Mouse (Mus musculus) mesoderm, embryonic 11.5 days (tissue): ENCODE measurements around the gene Spata31d1d.
"Not testable (repeated sequence)": the region's sequence is repeated elsewhere in the genome, so short reads cannot be mapped to it uniquely, and the experiment has no call there.

ENCODE experiments used
- DNase-seq: peaks from one replicate; pipeline ENCODE4 v3.0.0-alpha.2; 2012; ENCODE audit warnings: low read depth, low spot score

The Spata31d1d gene

DNA sequence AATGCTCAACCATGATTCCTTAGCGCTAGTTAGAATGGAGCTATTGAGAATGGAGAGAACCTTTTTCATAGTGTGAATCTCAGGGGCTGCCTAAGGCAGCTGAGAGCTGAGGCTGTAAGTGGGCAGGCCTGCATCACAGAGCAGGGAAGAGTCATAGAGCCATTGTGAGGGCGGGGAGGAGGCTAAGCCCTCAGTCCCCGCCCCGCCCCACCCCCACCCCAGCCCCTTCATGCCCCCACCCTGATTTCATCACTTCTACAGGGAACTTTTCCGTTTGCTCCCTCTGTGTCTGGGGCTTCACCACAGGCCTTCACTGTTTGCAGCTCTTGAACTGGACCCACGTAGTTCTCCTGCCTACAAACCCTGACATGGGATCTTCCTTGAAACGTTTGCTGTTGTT, at the start of gene Spata31d1d:
Gene Spata31d1d, minus strand, starts transcription at position 101 of the 400 bp plus-strand sequence.
- DNase-seq = no peak

DNA sequence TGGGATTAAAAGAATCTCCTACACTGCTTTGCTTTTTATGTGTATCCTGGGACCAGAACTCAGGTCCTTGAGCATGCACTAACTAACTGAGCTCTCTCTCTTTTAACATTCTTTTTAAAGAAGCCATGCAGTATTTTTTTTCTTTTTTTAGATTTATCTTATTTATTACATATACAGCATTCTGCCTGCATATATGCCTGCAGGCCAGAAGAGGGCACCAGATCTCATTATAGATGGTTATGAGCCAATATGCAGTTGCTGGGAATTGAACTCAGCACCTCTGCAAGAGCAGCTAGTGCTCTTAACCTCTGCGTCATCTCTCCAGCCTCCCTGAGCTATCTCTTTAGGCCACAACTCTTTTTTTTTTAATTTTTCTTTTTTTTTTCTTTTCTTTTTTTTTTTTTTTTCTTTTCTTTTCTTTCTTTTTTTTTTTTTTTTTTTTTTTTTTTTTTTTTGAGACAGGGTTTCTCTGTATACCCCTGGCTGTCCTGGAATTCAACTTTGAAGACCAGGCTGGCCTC, 48.3 kb upstream of the Spata31d1d start:
- not testable (repeated sequence) for DNase-seq

- DNase-seq = no peak
Measured at GRCm38 (mm10) chr13:59779213-59779612, 47.7 kb upstream of the Spata31d1d start.

DNA sequence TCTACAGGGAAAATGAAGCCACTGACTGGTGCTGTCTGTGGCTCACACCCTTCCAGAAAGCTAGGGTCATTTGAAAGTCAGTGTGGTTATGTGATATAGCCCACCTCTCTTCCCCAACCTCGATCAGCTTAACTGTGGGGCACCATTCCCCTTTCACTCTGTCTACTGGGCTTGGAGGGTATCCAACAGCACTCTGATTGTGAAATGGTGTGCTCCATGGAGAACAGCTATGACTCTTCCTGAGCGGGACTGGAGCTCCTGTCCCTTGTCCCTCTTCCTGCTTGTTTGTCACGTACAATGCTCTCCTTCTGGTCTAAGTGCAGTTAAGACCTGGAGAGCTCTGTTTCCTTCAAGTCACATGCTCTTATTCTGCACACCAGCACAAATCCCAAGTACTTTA, 43.6 kb upstream of the Spata31d1d start:
- no peak for DNase-seq

DNA sequence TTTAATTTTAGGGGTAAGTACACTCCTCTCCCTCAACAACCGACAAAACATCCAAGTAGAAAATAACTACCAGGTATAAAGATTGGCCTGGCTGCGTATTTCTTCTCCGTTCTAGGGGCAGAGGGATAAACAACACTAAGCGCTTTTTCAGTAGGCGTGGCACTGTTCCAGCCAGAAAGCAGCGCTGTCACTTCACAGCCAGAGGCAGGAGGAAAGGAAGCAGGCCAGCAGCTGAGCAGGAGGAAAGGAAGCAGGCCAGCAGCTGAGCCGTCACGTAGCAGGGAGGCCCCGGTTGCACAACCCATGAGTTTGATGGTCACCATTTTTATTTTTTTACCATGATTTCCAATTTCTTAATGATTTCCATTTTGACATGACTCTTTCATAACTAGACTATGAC, 39.7 kb upstream of the Spata31d1d start:
- no peak for DNase-seq

DNA sequence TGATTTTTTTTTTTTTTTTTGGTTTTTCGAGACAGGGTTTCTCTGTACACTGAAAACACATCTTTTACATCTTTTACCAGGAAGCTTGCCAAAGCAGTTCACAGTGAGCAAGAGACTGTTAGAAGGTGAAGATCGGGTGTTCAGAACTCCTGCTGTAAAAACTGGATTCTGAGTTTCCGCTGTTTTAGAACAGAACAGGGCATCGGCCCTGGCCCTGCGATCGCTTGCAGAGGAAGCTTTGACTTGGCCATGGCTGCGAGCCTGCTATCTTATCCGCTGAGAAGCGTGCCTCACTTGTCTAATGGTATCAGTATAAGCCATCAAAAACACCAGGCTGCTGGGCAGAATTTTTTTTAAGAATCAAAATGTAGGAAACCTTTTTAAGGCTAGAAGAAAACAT, 39.3 kb upstream of the Spata31d1d start:
- no peak for DNase-seq

DNA sequence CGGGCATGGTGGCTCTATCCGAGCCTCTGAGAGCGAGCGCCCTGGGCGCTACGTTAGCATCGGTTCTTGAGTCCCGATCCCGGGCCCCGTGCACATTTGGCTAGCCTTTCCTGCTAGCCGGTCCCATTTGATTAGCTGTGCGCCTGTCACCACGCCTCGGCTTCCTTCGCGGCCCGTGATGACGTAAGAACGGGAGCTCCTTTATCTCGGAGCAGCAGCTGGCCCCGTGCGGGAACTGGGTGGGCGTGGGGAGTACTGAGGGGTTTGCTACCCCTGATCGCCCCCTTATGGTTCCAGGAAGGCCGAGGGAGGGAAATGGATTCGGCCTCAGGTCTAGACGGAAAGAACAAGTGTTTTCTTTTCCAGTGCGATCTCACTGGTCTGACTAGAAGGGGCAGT, 38.6 kb upstream of the Spata31d1d start:
- DNase-seq = peak; percentile 94

DNA sequence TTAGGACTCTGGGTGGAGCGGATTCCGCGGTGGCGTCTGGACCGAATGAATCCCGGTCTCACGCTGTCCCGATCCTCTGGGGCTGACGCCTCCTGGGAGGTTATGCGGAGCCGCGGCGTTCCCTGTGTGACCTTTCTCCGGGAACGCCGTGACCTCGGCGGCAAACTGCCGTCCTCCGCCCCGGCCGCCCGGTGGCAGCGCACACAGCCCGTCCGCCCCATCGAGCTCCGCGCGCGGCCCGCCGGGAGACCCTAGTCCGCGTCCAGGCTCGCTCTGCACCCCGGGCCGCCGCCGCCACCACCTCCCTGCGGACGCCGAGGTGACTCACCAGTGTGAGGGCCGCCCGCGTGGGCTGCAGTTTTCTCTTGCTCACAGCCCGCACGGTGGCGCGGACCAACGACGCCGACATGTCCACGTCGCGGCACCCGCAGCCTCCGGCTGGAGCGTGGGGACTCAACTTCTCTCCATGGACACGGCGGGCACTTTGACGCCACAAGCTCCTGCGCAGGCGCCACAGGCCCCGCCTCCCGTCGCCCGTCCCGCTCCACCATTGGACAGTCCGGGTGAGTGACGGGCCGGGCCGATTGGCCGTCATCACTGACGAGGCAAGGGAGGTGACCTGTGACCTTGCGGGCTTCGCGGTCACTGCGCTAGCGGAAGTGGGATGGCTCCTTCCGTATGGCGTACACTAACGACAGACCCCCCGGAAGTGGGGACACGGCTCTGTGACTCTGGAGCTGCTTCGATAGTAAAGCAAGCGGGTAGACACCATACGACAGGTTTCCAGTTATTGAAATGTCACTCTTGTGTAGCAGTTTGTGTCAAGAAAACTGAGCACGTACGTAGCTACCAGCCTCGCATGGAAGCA, 38.0 kb upstream of the Spata31d1d start, which contains the start of gene Isca1:
Gene Isca1, minus strand, starts transcription at position 515 of the 868 bp plus-strand sequence.
- peak; percentile 99 for DNase-seq

GRCm38 (mm10) chr13:59768531-59768930, 37.0 kb upstream of the Spata31d1d start:
- no peak for DNase-seq

- DNase-seq = no peak
Measured at GRCm38 (mm10) chr13:59766786-59767515, 35.4 kb upstream of the Spata31d1d start.

DNA sequence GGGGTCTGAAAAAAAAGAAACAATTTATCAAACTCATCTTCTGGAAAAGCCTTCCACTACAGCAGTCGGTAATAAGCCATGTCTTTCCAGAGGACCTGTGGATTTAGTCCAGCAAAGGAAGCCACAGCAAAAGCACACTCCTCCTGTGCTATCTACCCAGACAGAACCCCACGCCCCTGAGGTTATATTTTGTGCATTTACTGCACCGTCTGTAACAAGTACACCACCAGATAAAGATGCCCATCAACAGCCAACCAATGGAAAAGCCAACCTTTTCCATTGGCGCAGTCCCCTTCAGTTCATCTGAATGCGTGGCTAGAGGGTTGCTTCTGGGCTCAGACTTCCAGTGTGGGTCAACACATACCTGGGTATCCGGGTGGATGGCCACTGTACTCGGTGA, 31.2 kb upstream of the Spata31d1d start:
- no peak for DNase-seq

DNA sequence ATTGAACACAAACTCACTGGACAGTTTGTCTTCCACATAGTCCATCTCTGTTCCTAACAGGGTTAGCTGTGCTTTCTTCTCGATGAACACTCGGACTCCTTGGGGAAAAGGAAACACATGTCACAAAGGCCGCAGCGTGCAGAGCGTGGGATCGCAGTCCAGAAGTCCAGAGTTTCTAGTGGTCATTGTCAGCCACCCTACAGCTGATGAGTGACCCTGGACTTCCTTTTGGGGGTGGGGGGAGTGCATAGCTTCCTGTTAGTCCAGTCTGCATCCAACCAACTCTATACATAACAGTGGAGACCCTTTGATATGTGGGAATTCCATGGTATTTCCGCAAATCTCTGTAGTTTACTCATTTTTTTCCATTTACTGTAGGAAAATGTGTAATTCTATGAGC, 25.4 kb upstream of the Spata31d1d start:
- no peak for DNase-seq

GRCm38 (mm10) chr13:59750310-59750709, 18.8 kb upstream of the Spata31d1d start:
- no peak for DNase-seq

- DNase-seq = no peak
Measured at GRCm38 (mm10) chr13:59746711-59747110, 15.2 kb upstream of the Spata31d1d start, which contains the start of gene 1700014D04Rik. TSS of gene 1700014D04Rik (minus strand) at chr13:59746752.

DNA sequence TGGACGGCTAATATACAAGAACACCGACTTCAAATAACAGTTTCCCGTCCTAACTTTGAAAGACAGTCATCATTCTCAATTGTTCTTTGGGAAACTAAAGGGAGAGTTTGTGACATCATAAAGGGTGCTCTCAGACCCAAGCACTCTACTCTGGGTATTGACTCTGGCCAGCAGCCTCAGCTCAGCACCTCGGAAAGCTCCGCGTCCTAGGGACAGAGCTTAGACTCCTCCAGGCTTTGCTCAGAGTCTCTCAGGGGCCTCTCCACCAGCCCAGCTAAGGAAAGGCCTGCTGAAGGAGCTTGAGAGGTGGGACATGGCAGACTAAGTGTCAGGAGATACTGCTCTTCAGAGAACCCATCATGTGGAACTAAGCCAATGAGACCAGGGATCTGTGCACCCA, 14.6 kb upstream of the Spata31d1d start:
- no peak for DNase-seq

GRCm38 (mm10) chr13:59745462-59745861, 13.9 kb upstream of the Spata31d1d start:
- DNase-seq = no peak

DNA sequence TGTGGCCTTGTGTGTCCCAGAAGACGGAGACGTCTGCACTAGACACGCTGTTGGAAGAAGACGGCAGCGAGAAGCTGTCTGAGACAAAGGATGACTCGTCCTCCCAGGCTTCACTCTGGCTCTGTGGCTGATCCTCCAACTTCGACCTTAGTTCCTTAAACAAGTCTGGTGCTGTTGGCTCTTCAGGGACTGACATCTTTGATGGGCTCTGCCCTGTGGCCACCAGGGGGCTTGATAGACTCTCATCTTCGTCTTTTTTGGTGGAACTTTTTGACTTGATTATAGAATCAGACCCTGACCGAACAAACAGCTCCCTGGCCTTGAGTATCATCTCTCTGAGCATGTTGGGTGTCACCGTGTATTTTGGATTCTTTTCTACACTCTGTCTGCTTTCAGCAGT, 10.1 kb upstream of the Spata31d1d start:
- DNase-seq = no peak

DNA sequence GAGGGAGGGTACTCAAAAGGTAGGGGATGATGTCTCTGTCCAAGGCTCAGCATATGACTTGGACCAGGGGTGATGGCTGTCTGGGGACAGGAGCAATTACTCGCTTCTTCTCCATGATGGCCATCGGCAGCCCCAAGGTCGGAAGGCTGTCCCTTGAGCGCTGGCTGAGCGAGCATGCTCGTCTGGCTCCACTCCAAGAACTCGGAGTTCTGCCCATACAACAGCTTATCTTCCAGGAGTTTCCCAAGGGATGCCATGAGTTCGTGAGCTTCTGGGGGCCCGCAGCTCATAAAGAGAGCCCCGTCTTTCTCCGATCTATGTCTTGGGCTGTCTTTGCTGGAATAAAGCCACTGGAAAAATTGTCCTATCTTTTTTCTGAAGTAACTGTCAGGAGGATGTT, 9.5 kb upstream of the Spata31d1d start:
- DNase-seq = no peak

DNA sequence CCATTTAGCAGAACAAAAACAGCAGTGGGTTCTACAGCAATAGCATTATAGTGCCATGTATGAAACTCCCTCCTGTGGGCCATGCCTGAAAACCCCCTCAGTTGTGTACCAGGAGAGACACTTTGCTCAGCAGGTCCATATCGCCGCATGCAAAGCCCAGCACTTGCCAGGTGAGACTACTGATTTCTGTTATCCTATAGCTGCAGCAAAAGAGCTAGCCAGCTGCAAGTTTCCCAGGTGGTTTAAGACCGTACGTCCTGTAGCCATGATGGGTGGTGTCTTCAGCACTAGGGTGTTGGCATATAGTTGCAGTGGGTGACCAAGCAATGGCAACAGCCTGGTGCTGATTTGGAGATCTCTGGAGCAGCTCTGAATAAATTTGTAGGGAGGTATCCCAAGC, 7.8 kb upstream of the Spata31d1d start:
- no peak for DNase-seq

- no peak for DNase-seq
Measured at GRCm38 (mm10) chr13:59738455-59738854, 6.9 kb upstream of the Spata31d1d start.

DNA sequence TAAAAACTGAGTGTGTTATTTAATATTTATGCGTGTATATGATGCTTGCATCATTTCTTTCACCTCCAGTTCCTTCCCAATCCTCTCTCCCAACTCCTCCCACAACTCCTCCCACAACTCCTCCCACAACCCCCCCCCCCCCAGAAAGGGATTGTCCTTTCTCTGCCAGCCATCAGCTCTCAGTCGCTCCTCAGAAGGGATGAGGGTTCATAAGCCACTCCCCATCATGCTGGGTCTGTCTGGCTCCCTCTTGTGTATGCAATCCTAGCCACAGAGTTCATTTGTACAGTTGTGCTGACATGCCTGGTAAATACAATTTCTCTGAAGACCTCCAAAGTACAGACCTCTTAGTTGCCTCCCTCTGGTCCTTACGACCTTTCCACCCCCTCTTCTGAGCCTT, 3.6 kb upstream of the Spata31d1d start:
- peak; percentile 28 for DNase-seq

- not testable (repeated sequence) for DNase-seq
Measured at GRCm38 (mm10) chr13:59734347-59734746, 2.8 kb upstream of the Spata31d1d start.
